Mouse (Mus musculus): ENCODE measurements around the gene Gne. TPM values are rescaled to one million over a fixed set of nuclear protein-coding genes. Genes with fewer than 3 reads are reported as not detected.

Gne gene
- polyA plus RNA-seq, 1 experiment from 2014 or later = 26.3 TPM

GRCm38 (mm10) chr4:44042429-44042828 lies 41.5 kb downstream of the Gne start:
- Histone ChIP-seq H3K27ac (replicated peaks) (no peak overlapping the region), H3K9ac (replicated peaks) (no peak overlapping the region), H3K4me3 (no peak overlapping the region), H3K4me2 (replicated peaks) (no peak overlapping the region), H3K4me1 (no peaks in the 10 kb centered on the region), H3K36me3 (peaks cover 45% of the 10 kb centered on the region), H3K9me3 (no peaks in the 10 kb centered on the region), H3K27me3 (no peaks in the 10 kb centered on the region)
- no peak for ATAC-seq (replicated peaks)
- 87% methylated on average over 5 of the region's 5 CpGs for WGBS

- no peaks in the 10 kb centered on the region for H3K27me3 ChIP-seq
- no peak overlapping the region for H3K27ac ChIP-seq (replicated peaks)
- H3K9me3 ChIP-seq = no peaks in the 10 kb centered on the region
- H3K36me3 ChIP-seq = peaks cover 56% of the 10 kb centered on the region
- no peak for ATAC-seq (replicated peaks)
- 89% methylated on average over 4 of the region's 4 CpGs for WGBS
- no peaks in the 10 kb centered on the region for H3K4me1 ChIP-seq
- H3K4me2 ChIP-seq (replicated peaks) = no peak overlapping the region
- no peak overlapping the region for H3K4me3 ChIP-seq
- no peak overlapping the region for H3K9ac ChIP-seq (replicated peaks)
Observed at GRCm38 (mm10) chr4:44040802-44041201, 43.2 kb downstream of the Gne start.

- Histone ChIP-seq H3K27ac (replicated peaks) (no peak overlapping the region), H3K4me3 (no peak overlapping the region), H3K9ac (replicated peaks) (no peak overlapping the region), H3K4me2 (replicated peaks) (no peak overlapping the region), H3K4me1 (no peaks in the 10 kb centered on the region), H3K9me3 (no peaks in the 10 kb centered on the region), H3K27me3 (no peaks in the 10 kb centered on the region), H3K36me3 (peaks cover 64% of the 10 kb centered on the region)
- ATAC-seq (replicated peaks) = no peak
- WGBS = 85% methylated on average over 5 of the region's 5 CpGs
Observed at GRCm38 (mm10) chr4:44036455-44036854, 47.5 kb downstream of the Gne start.

- Histone ChIP-seq H3K4me1 (no peaks in the 10 kb centered on the region), H3K27me3 (no peaks in the 10 kb centered on the region), H3K4me2 (replicated peaks) (no peak overlapping the region), H3K9ac (replicated peaks) (no peak overlapping the region), H3K4me3 (no peak overlapping the region), H3K36me3 (peaks cover 72% of the 10 kb centered on the region), H3K9me3 (no peaks in the 10 kb centered on the region), H3K27ac (replicated peaks) (no peak overlapping the region)
- 75% methylated on average over 5 of the region's 5 CpGs for WGBS
- no peak for ATAC-seq (replicated peaks)
Observed at GRCm38 (mm10) chr4:44031521-44031920, 52.5 kb downstream of the Gne start.

GRCm38 (mm10) chr4:44029661-44030066 lies 54.3 kb downstream of the Gne start:
- no peak overlapping the region for H3K4me3 ChIP-seq
- H3K9me3 ChIP-seq = no peaks in the 10 kb centered on the region
- no peak overlapping the region for H3K4me2 ChIP-seq (replicated peaks)
- H3K27ac ChIP-seq (replicated peaks) = no peak overlapping the region
- 85% methylated on average over 15 of the region's 15 CpGs for WGBS
- no peak overlapping the region for H3K9ac ChIP-seq (replicated peaks)
- ATAC-seq (replicated peaks) = no peak
- no peaks in the 10 kb centered on the region for H3K27me3 ChIP-seq
- peaks cover 83% of the 10 kb centered on the region for H3K36me3 ChIP-seq
- no peaks in the 10 kb centered on the region for H3K4me1 ChIP-seq

GRCm38 (mm10) chr4:44028303-44029135 lies 55.5 kb downstream of the Gne start:
- Histone ChIP-seq H3K27me3 (no peaks in the 10 kb centered on the region), H3K27ac (replicated peaks) (no peak overlapping the region), H3K4me1 (no peaks in the 10 kb centered on the region), H3K4me3 (no peak overlapping the region), H3K9me3 (no peaks in the 10 kb centered on the region), H3K36me3 (peaks cover 89% of the 10 kb centered on the region), H3K4me2 (replicated peaks) (no peak overlapping the region), H3K9ac (replicated peaks) (no peak overlapping the region)
- ATAC-seq (replicated peaks) = no peak
- WGBS = 27% methylated on average over 16 of the region's 16 CpGs

GRCm38 (mm10) chr4:44025570-44025969 lies 58.4 kb downstream of the Gne start:
- H3K27ac ChIP-seq (replicated peaks) = no peak overlapping the region
- WGBS = 84% methylated on average over 6 of the region's 6 CpGs
- no peaks in the 10 kb centered on the region for H3K27me3 ChIP-seq
- H3K4me1 ChIP-seq = no peaks in the 10 kb centered on the region
- H3K9ac ChIP-seq (replicated peaks) = no peak overlapping the region
- ATAC-seq (replicated peaks) = no peak
- H3K4me2 ChIP-seq (replicated peaks) = no peak overlapping the region
- H3K4me3 ChIP-seq = no peak overlapping the region
- H3K36me3 ChIP-seq = peaks cover 80% of the 10 kb centered on the region
- no peaks in the 10 kb centered on the region for H3K9me3 ChIP-seq

- H3K4me1 ChIP-seq = no peaks in the 10 kb centered on the region
- no peak overlapping the region for H3K27ac ChIP-seq (replicated peaks)
- no peaks in the 10 kb centered on the region for H3K9me3 ChIP-seq
- 98% methylated on average over 6 of the region's 6 CpGs for WGBS
- no peaks in the 10 kb centered on the region for H3K27me3 ChIP-seq
- H3K4me3 ChIP-seq = no peak overlapping the region
- H3K4me2 ChIP-seq (replicated peaks) = no peak overlapping the region
- H3K9ac ChIP-seq (replicated peaks) = no peak overlapping the region
- peaks cover 82% of the 10 kb centered on the region for H3K36me3 ChIP-seq
- no peak for ATAC-seq (replicated peaks)
Observed at GRCm38 (mm10) chr4:44024241-44024640, 59.7 kb downstream of the Gne start.

- no peaks in the 10 kb centered on the region for H3K9me3 ChIP-seq
- peaks cover 81% of the 10 kb centered on the region for H3K36me3 ChIP-seq
- WGBS = 96% methylated on average over 9 of the region's 9 CpGs
- no peak overlapping the region for H3K27ac ChIP-seq (replicated peaks)
- H3K9ac ChIP-seq (replicated peaks) = no peak overlapping the region
- no peak overlapping the region for H3K4me2 ChIP-seq (replicated peaks)
- ATAC-seq (replicated peaks) = no peak
- H3K4me1 ChIP-seq = no peaks in the 10 kb centered on the region
- no peaks in the 10 kb centered on the region for H3K27me3 ChIP-seq
- no peak overlapping the region for H3K4me3 ChIP-seq
Observed at GRCm38 (mm10) chr4:44023681-44024080, 60.3 kb downstream of the Gne start.

- Histone ChIP-seq H3K4me2 (replicated peaks) (no peak overlapping the region), H3K9ac (replicated peaks) (no peak overlapping the region), H3K27ac (replicated peaks) (no peak overlapping the region), H3K27me3 (no peaks in the 10 kb centered on the region), H3K4me3 (no peak overlapping the region), H3K36me3 (peaks cover 72% of the 10 kb centered on the region), H3K9me3 (no peaks in the 10 kb centered on the region), H3K4me1 (no peaks in the 10 kb centered on the region)
- ATAC-seq (replicated peaks) = no peak
- 93% methylated on average over 11 of the region's 11 CpGs for WGBS
Observed at GRCm38 (mm10) chr4:44022766-44023165, 61.2 kb downstream of the Gne start.

- H3K27ac ChIP-seq (replicated peaks) = no peak overlapping the region
- ATAC-seq (replicated peaks) = no peak
- H3K9ac ChIP-seq (replicated peaks) = no peak overlapping the region
- H3K4me1 ChIP-seq = no peaks in the 10 kb centered on the region
- H3K9me3 ChIP-seq = no peaks in the 10 kb centered on the region
- H3K4me2 ChIP-seq (replicated peaks) = no peak overlapping the region
- H3K4me3 ChIP-seq = no peak overlapping the region
- 88% methylated on average over 4 of the region's 4 CpGs for WGBS
- no peaks in the 10 kb centered on the region for H3K27me3 ChIP-seq
- peaks cover 68% of the 10 kb centered on the region for H3K36me3 ChIP-seq
Observed at GRCm38 (mm10) chr4:44022323-44022722, 61.7 kb downstream of the Gne start.

GRCm38 (mm10) chr4:44016791-44017190 lies 67.2 kb downstream of the Gne start:
- no peaks in the 10 kb centered on the region for H3K9me3 ChIP-seq
- no peak overlapping the region for H3K9ac ChIP-seq (replicated peaks)
- 93% methylated on average over 12 of the region's 12 CpGs for WGBS

GRCm38 (mm10) chr4:44016071-44016470 lies 67.9 kb downstream of the Gne start:
- Histone ChIP-seq H3K27me3 (no peaks in the 10 kb centered on the region), H3K4me1 (peaks cover 30% of the 10 kb centered on the region), H3K36me3 (peaks cover 23% of the 10 kb centered on the region), H3K4me2 (replicated peaks) (no peak overlapping the region), H3K4me3 (no peak overlapping the region), H3K9ac (replicated peaks) (no peak overlapping the region), H3K9me3 (no peaks in the 10 kb centered on the region), H3K27ac (replicated peaks) (no peak overlapping the region)
- WGBS = 91% methylated on average over 4 of the region's 4 CpGs
- ATAC-seq (replicated peaks) = no peak

More at GRCm38 (mm10) chr4:44016791-44017190, 67.2 kb downstream of the Gne start:
- H3K4me3 ChIP-seq = no peak overlapping the region
- peaks cover 26% of the 10 kb centered on the region for H3K36me3 ChIP-seq
- H3K27ac ChIP-seq (replicated peaks) = no peak overlapping the region
- no peaks in the 10 kb centered on the region for H3K27me3 ChIP-seq
- no peak for ATAC-seq (replicated peaks)
- H3K4me1 ChIP-seq = peaks cover 29% of the 10 kb centered on the region
- no peak overlapping the region for H3K4me2 ChIP-seq (replicated peaks)

Data from forebrain, embryonic 15.5 days (tissue).